Mouse (Mus musculus) midbrain, embryonic 16.5 days (tissue): ENCODE measurements around the gene Adcy10. TPM values are rescaled to one million over a fixed set of nuclear protein-coding genes. Genes with fewer than 3 reads are reported as not detected.

Experiments used
- ATAC-seq: fragments of 200-750 bp; cut with Nextera tagmentation; 2 replicates; pipeline ENCODE4 v1.8.0; 2017; ENCODE audit warnings: moderate TSS enrichment
- H3K27ac ChIP-seq: fragments of 300-500 bp; sonication (generic); 2 replicates; pipeline ENCODE4 v1.5.1; 2014; ENCODE audit warnings: mild to moderate bottlenecking, low read length, mixed read lengths
- H3K27me3 ChIP-seq: fragments of 300-500 bp; sonication (generic); 2 replicates; pipeline ENCODE4 v1.6.1; 2014; ENCODE audit warnings: low read depth, low read length, mixed read lengths; ENCODE audit not compliant: control insufficient read depth, insufficient read depth
- H3K36me3 ChIP-seq: fragments of 300-500 bp; sonication (generic); 2 replicates; pipeline ENCODE4 v1.6.1; 2014; ENCODE audit warnings: mild to moderate bottlenecking, low read length, moderate library complexity, mixed read lengths; ENCODE audit not compliant: control insufficient read depth, insufficient read depth
- H3K4me1 ChIP-seq: fragments of 300-500 bp; sonication (generic); 2 replicates; pipeline ENCODE4 v1.6.1; 2014; ENCODE audit warnings: mild to moderate bottlenecking, low read length, mixed read lengths; ENCODE audit not compliant: control insufficient read depth, insufficient read depth
- H3K4me2 ChIP-seq: fragments of 300-500 bp; sonication (generic); 2 replicates; pipeline ENCODE4 v1.6.1; 2014; ENCODE audit warnings: mild to moderate bottlenecking, low read length, mixed read lengths
- H3K4me3 ChIP-seq: fragments of 300-500 bp; sonication (generic); 2 replicates; pipeline ENCODE4 v1.5.1; 2014; ENCODE audit warnings: low read depth, mild to moderate bottlenecking, low read length, moderate library complexity, mixed read lengths
- H3K9ac ChIP-seq: fragments of 300-500 bp; sonication (generic); 2 replicates; pipeline ENCODE4 v1.6.1; 2014; ENCODE audit warnings: low read depth, low read length, mixed read lengths
- H3K9me3 ChIP-seq: fragments of 300-500 bp; sonication (generic); replicated peaks from 2 replicates; pipeline ENCODE4 v1.6.1; 2014; ENCODE audit warnings: mild to moderate bottlenecking, low read length, mixed read lengths; ENCODE audit not compliant: control insufficient read depth, poor library complexity, severe bottlenecking
- WGBS: fragments of 180-500 bp; shearing (Covaris S2); extraction: QIAGEN DNeasy Blood & Tissue Kit; methylation state at CpG from one replicate; pipeline ENCODE4 v1.1.7; 2014; 5-methylcytosine and 5-hydroxymethylcytosine counted together
- polyA plus RNA-seq: library from polyadenylated mRNA; unstranded; fragments of >200 nt; fragmentation: Nextera tagmentation; extraction: Ambion mirVana; gene quantifications from 2 replicates; pipeline ENCODE4 v1.2.1, GENCODE M21; 2015

Adcy10 gene
- polyA plus RNA-seq, 1 experiment from 2014 or later, result 0.40 TPM

- H3K27ac ChIP-seq, result peak overlapping the region; percentile 50
- no peaks in the 10 kb centered on the region for H3K27me3 ChIP-seq
- H3K4me2 ChIP-seq, result peak overlapping the region; percentile 8; the same call in 1 of the 2 replicates
- no peak overlapping the region for H3K4me3 ChIP-seq
- no peak overlapping the region for H3K9ac ChIP-seq
- peaks cover 5% of the 10 kb centered on the region for H3K36me3 ChIP-seq
- H3K9me3 ChIP-seq, result no peaks in the 10 kb centered on the region; the same call in 1 of the 2 replicates
- H3K4me1 ChIP-seq, result peaks cover 15% of the 10 kb centered on the region
- 10% methylated on average over 15 of the region's 15 CpGs for WGBS
- ATAC-seq, result peak; percentile 39
Observed at GRCm38 (mm10) chr1:165617166-165617891, 132.3 kb downstream of the Adcy10 start.

GRCm38 (mm10) chr1:165618201-165618624 is 133.2 kb downstream of the Adcy10 start:
- H3K4me2 ChIP-seq, result no peak overlapping the region
- WGBS, result 44% methylated on average over 9 of the region's 9 CpGs
- H3K9ac ChIP-seq, result no peak overlapping the region

GRCm38 (mm10) chr1:165625058-165625457 is 140.1 kb downstream of the Adcy10 start:
- no peak for ATAC-seq
- peaks cover 6% of the 10 kb centered on the region for H3K4me1 ChIP-seq
- H3K4me3 ChIP-seq, result no peak overlapping the region
- no peaks in the 10 kb centered on the region for H3K36me3 ChIP-seq
- no peak overlapping the region for H3K4me2 ChIP-seq
- H3K9me3 ChIP-seq, result no peaks in the 10 kb centered on the region
- H3K27ac ChIP-seq, result no peak overlapping the region
- no peaks in the 10 kb centered on the region for H3K27me3 ChIP-seq
- WGBS, result 93% methylated on average over 5 of the region's 5 CpGs
- no peak overlapping the region for H3K9ac ChIP-seq

More at GRCm38 (mm10) chr1:165618201-165618624, 133.2 kb downstream of the Adcy10 start:
- H3K4me1 ChIP-seq, result peaks cover 15% of the 10 kb centered on the region
- H3K9me3 ChIP-seq, result no peaks in the 10 kb centered on the region; the same call in 1 of the 2 replicates
- ATAC-seq, result no peak
- no peak overlapping the region for H3K4me3 ChIP-seq
- peaks cover 5% of the 10 kb centered on the region for H3K36me3 ChIP-seq
- peak overlapping the region; percentile 15; the same call in 1 of the 2 replicates for H3K27ac ChIP-seq
- H3K27me3 ChIP-seq, result no peaks in the 10 kb centered on the region

GRCm38 (mm10) chr1:165625896-165626295 is 140.9 kb downstream of the Adcy10 start:
- Histone ChIP-seq H3K27me3 (no peaks in the 10 kb centered on the region), H3K4me2 (no peak overlapping the region), H3K4me1 (peaks cover 8% of the 10 kb centered on the region), H3K27ac (no peak overlapping the region), H3K4me3 (no peak overlapping the region), H3K9ac (no peak overlapping the region), H3K9me3 (no peaks in the 10 kb centered on the region), H3K36me3 (no peaks in the 10 kb centered on the region)
- ATAC-seq, result no peak
- 87% methylated on average over 5 of the region's 5 CpGs for WGBS

Other genes starting within 250 kb of the Adcy10 start
- gene Tiprl, start 248.2 kb upstream of the Adcy10 start, polyA plus RNA-seq, result 146 and 160 TPM in 2 replicates
- gene Gpr161, start 189.4 kb upstream of the Adcy10 start, polyA plus RNA-seq, result 4.1 and 4.7 TPM in 2 replicates
- gene Dcaf6, start 24.7 kb upstream of the Adcy10 start, polyA plus RNA-seq, result 17.6 and 19.4 TPM in 2 replicates
- gene Mpc2, start 24.5 kb upstream of the Adcy10 start, polyA plus RNA-seq, result 208 and 215 TPM in 2 replicates
- 150 and 155 TPM in 2 replicates for gene Mpzl1, start 149.4 kb downstream of the Adcy10 start, polyA plus RNA-seq
- gene Rcsd1, start 224.6 kb downstream of the Adcy10 start, polyA plus RNA-seq, result 7.8 and 7.9 TPM in 2 replicates